Mouse (Mus musculus): Measurements from ENCODE around the gene Arl8b. TPM values are rescaled to one million over a fixed set of nuclear protein-coding genes. Genes with fewer than 3 reads are reported as not detected.

Gene Arl8b
- polyA plus RNA-seq (2012): 0.39 and 0.47 TPM in 2 replicates

GRCm38 (mm10) chr6:108782526-108783183, at the start of gene Arl8b:
TSS of gene Arl8b (plus strand) at chr6:108783099.
- peaks cover 39% of the 10 kb centered on the region for H3K4me1 ChIP-seq (ENCODE audit: control insufficient read depth)

GRCm38 (mm10) chr6:108735910-108736750, 46.8 kb upstream of the Arl8b start:
- H3K9me3 ChIP-seq (ENCODE audit: control insufficient read depth, low read length): no peaks in the 10 kb centered on the region
- H3K4me1 ChIP-seq (ENCODE audit: control insufficient read depth): no peaks in the 10 kb centered on the region
- no peak for TF ChIP-seq GATA1 (IDR thresholded peaks at IDR 0.05; ENCODE audit: low read length)
- no peak for TF ChIP-seq TAL1 (IDR thresholded peaks at IDR 0.05; ENCODE audit: low read length)
- H3K27me3 ChIP-seq (ENCODE audit: control insufficient read depth): no peaks in the 10 kb centered on the region
- H3K36me3 ChIP-seq (ENCODE audit: control insufficient read depth): no peaks in the 10 kb centered on the region
- H3K4me3 ChIP-seq (replicated peaks): no peak overlapping the region

More at GRCm38 (mm10) chr6:108782526-108783183, at the start of gene Arl8b:
- peak within 1 kb of the TSS; percentile 90 for H3K4me3 ChIP-seq (replicated peaks)
- no peaks in the 10 kb centered on the region for H3K9me3 ChIP-seq (ENCODE audit: control insufficient read depth, low read length)
- TF ChIP-seq TAL1 (IDR thresholded peaks at IDR 0.05; ENCODE audit: low read length) (no peak), GATA1 (IDR thresholded peaks at IDR 0.05; ENCODE audit: low read length) (no peak)
- no peaks in the 10 kb centered on the region; the same call in 1 of the 2 replicates for H3K36me3 ChIP-seq (ENCODE audit: control insufficient read depth)
- no peaks in the 10 kb centered on the region for H3K27me3 ChIP-seq (ENCODE audit: control insufficient read depth)

- Histone ChIP-seq H3K27me3 (ENCODE audit: control insufficient read depth) (no peaks in the 10 kb centered on the region), H3K4me3 (replicated peaks) (no peak overlapping the region), H3K9me3 (ENCODE audit: control insufficient read depth, low read length) (no peaks in the 10 kb centered on the region), H3K36me3 (ENCODE audit: control insufficient read depth) (no peaks in the 10 kb centered on the region), H3K4me1 (ENCODE audit: control insufficient read depth) (no peaks in the 10 kb centered on the region)
- TF ChIP-seq GATA1 (IDR thresholded peaks at IDR 0.05; ENCODE audit: low read length): no peak
These were observed 44.3 kb upstream of the Arl8b start for GRCm38 (mm10) chr6:108738463-108739203.

- TF ChIP-seq TAL1 (IDR thresholded peaks at IDR 0.05; ENCODE audit: low read length) (no peak), GATA1 (IDR thresholded peaks at IDR 0.05; ENCODE audit: low read length) (no peak)
- H3K36me3 ChIP-seq (ENCODE audit: control insufficient read depth): no peaks in the 10 kb centered on the region
- no peaks in the 10 kb centered on the region for H3K9me3 ChIP-seq (ENCODE audit: control insufficient read depth, low read length)
- H3K27me3 ChIP-seq (ENCODE audit: control insufficient read depth): no peaks in the 10 kb centered on the region
- no peak overlapping the region for H3K4me3 ChIP-seq (replicated peaks)
- H3K4me1 ChIP-seq (ENCODE audit: control insufficient read depth): no peaks in the 10 kb centered on the region
These were observed 42.3 kb upstream of the Arl8b start for GRCm38 (mm10) chr6:108740579-108740978.

- TF ChIP-seq TAL1 (IDR thresholded peaks at IDR 0.05; ENCODE audit: low read length): no peak
- no peak for TF ChIP-seq GATA1 (IDR thresholded peaks at IDR 0.05; ENCODE audit: low read length)
- H3K9me3 ChIP-seq (ENCODE audit: control insufficient read depth, low read length): no peaks in the 10 kb centered on the region
- H3K27me3 ChIP-seq (ENCODE audit: control insufficient read depth): no peaks in the 10 kb centered on the region
- no peaks in the 10 kb centered on the region for H3K4me1 ChIP-seq (ENCODE audit: control insufficient read depth)
- H3K4me3 ChIP-seq (replicated peaks): no peak overlapping the region
- no peaks in the 10 kb centered on the region for H3K36me3 ChIP-seq (ENCODE audit: control insufficient read depth)
These were observed 39.2 kb upstream of the Arl8b start for GRCm38 (mm10) chr6:108743730-108744129.

- TF ChIP-seq GATA1 (IDR thresholded peaks at IDR 0.05; ENCODE audit: low read length) (no peak), TAL1 (IDR thresholded peaks at IDR 0.05; ENCODE audit: low read length) (no peak)
- H3K4me3 ChIP-seq (replicated peaks): no peak overlapping the region
These were observed 31.6 kb upstream of the Arl8b start for GRCm38 (mm10) chr6:108751324-108751723.

GRCm38 (mm10) chr6:108752395-108752794, 30.5 kb upstream of the Arl8b start:
- Histone ChIP-seq H3K4me1 (ENCODE audit: control insufficient read depth) (no peaks in the 10 kb centered on the region), H3K36me3 (ENCODE audit: control insufficient read depth) (no peaks in the 10 kb centered on the region), H3K27me3 (ENCODE audit: control insufficient read depth) (no peaks in the 10 kb centered on the region), H3K4me3 (replicated peaks) (no peak overlapping the region), H3K9me3 (ENCODE audit: control insufficient read depth, low read length) (no peaks in the 10 kb centered on the region)
- TF ChIP-seq TAL1 (IDR thresholded peaks at IDR 0.05; ENCODE audit: low read length) (no peak), GATA1 (IDR thresholded peaks at IDR 0.05; ENCODE audit: low read length) (no peak)

More at GRCm38 (mm10) chr6:108751324-108751723, 31.6 kb upstream of the Arl8b start:
- Histone ChIP-seq H3K36me3 (ENCODE audit: control insufficient read depth) (no peaks in the 10 kb centered on the region), H3K9me3 (ENCODE audit: control insufficient read depth, low read length) (no peaks in the 10 kb centered on the region), H3K27me3 (ENCODE audit: control insufficient read depth) (no peaks in the 10 kb centered on the region), H3K4me1 (ENCODE audit: control insufficient read depth) (no peaks in the 10 kb centered on the region)

- Histone ChIP-seq H3K9me3 (ENCODE audit: control insufficient read depth, low read length) (no peaks in the 10 kb centered on the region), H3K4me3 (replicated peaks) (no peak overlapping the region), H3K4me1 (ENCODE audit: control insufficient read depth) (no peaks in the 10 kb centered on the region), H3K27me3 (ENCODE audit: control insufficient read depth) (no peaks in the 10 kb centered on the region), H3K36me3 (ENCODE audit: control insufficient read depth) (no peaks in the 10 kb centered on the region)
- TF ChIP-seq GATA1 (IDR thresholded peaks at IDR 0.05; ENCODE audit: low read length): no peak
- no peak for TF ChIP-seq TAL1 (IDR thresholded peaks at IDR 0.05; ENCODE audit: low read length)
These were observed 29.4 kb upstream of the Arl8b start for GRCm38 (mm10) chr6:108753536-108753935.

- H3K36me3 ChIP-seq (ENCODE audit: control insufficient read depth): no peaks in the 10 kb centered on the region
- H3K27me3 ChIP-seq (ENCODE audit: control insufficient read depth): no peaks in the 10 kb centered on the region
- H3K4me1 ChIP-seq (ENCODE audit: control insufficient read depth): no peaks in the 10 kb centered on the region
- TF ChIP-seq TAL1 (IDR thresholded peaks at IDR 0.05; ENCODE audit: low read length): no peak
- no peak for TF ChIP-seq GATA1 (IDR thresholded peaks at IDR 0.05; ENCODE audit: low read length)
- no peak overlapping the region for H3K4me3 ChIP-seq (replicated peaks)
- H3K9me3 ChIP-seq (ENCODE audit: control insufficient read depth, low read length): no peaks in the 10 kb centered on the region
These were observed 28.5 kb upstream of the Arl8b start for GRCm38 (mm10) chr6:108754376-108754775.
